Mouse (Mus musculus): Measurements from ENCODE around the gene Psmc3. TPM values are rescaled to one million over a fixed set of nuclear protein-coding genes. Genes with fewer than 3 reads are reported as not detected.

The Psmc3 gene
- total and polyA plus RNA-seq, 3 experiments: 214 to 284 (median 257) TPM

DNA sequence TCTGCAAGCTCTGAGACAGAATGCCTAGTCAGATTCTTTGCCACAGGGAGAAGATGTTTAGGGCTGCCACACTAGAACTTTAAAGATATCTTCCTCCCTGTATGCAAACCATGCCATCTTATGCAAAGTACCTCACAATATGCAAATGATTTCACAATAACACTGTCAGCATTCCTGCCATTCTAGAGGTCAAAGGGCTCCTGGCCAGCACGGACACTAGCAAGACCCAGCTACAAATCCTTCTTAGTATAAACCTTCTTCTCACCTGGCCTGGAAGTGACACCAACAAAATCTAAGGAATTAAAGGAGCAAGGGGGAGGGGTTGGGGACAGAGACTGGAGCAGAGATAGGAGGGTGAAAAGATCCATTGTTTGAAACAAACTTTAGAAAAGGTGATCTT, 18.3 kb downstream of the Psmc3 start:
- in situ Hi-C loops (cut with MboI; ENCODE audit: low pct_ligation_motif_present, low pct_unique_long_range_greater_than_20kb, low sequenced_read_pairs): no loop called here
- H3K27ac ChIP-seq (ENCODE audit: insufficient read depth, low read depth): no peak overlapping the region

DNA sequence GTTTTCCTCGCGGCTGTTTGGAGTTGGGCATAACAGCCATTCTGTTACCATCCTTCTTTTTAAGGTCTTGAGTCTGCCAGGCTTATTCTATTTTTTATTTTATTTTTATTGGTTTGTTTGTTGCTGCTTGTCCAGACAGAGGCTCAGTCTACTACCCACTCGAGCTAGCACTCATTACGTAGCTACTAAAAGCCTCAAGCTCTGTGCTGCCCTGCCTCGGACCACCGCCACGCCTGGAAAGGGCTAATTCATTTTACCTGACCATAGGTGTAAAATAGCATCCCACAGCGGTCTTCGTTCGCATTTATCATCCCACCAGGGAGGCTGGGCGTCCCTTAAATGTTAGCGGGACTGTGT, 24.1 kb downstream of the Psmc3 start:
- Histone ChIP-seq H3K9me3 (replicated peaks; ENCODE audit: low read length) (no peaks in the 10 kb centered on the region), H3K4me3 (replicated peaks in 1 of 3; ENCODE audit: low read depth in 2 of 3, low read length in 2 of 3, poor library complexity in 1 of 3) (no peak overlapping the region), H3K4me1 (ENCODE audit: control insufficient read depth in 1 of 2, insufficient read depth in 2 of 2) (peaks cover 21 to 44% of the 10 kb centered on the region in 2 experiments), H3K9ac (ENCODE audit: insufficient read depth, low read depth) (0 out of 2 replicates have a peak overlapping the region, but pooled peaks have one; percentile 26), H3K27me3 (replicated peaks) (no peaks in the 10 kb centered on the region), H3K36me3 (replicated peaks in 1 of 2; ENCODE audit: control insufficient read depth in 1 of 2, insufficient read depth in 1 of 2, low read length in 1 of 2) (no peaks in the 10 kb centered on the region), H3K4me2 (ENCODE audit: insufficient read depth, low read depth, poor library complexity, severe bottlenecking) (peak overlapping the region; percentile 72), H3K27ac (ENCODE audit: insufficient read depth, low read depth) (no peak overlapping the region), H3K79me2 (replicated peaks; ENCODE audit: control insufficient read depth, extremely low read depth, insufficient read depth, poor library complexity, severe bottlenecking) (no peaks in the 10 kb centered on the region)
- TF ChIP-seq EP300 (IDR thresholded peaks at IDR 0.05; ENCODE audit: low read length): no peak
- TF ChIP-seq MAX (IDR thresholded peaks at IDR 0.05; ENCODE audit: low read length): no peak
- TF ChIP-seq NRF1 (IDR thresholded peaks at IDR 0.05; ENCODE audit: low read depth, low read length): no peak
- no peak for TF ChIP-seq JUND (conservative IDR thresholded peaks at IDR 0.05; ENCODE audit: low read depth, low read length)
- dilution Hi-C loops (cut with MboI; ENCODE audit: extremely low pct_ligation_motif_present, extremely low pct_unique_long_range_greater_than_20kb, low sequenced_read_pairs): no loop called here
- in situ Hi-C loops (cut with MboI; ENCODE audit: low pct_ligation_motif_present, low pct_unique_long_range_greater_than_20kb, low sequenced_read_pairs): no loop called here
- no peak for DNase-seq (ENCODE audit: extremely low read depth)

More for the DNA sequence above, 18.3 kb downstream of the Psmc3 start:
- H3K27me3 ChIP-seq (replicated peaks): no peaks in the 10 kb centered on the region
- H3K4me3 ChIP-seq (replicated peaks in 1 of 3; ENCODE audit: low read depth in 2 of 3, low read length in 2 of 3, poor library complexity in 1 of 3): no peak overlapping the region
- peaks cover 0 to 11% of the 10 kb centered on the region in 2 experiments for H3K36me3 ChIP-seq (replicated peaks in 1 of 2; ENCODE audit: control insufficient read depth in 1 of 2, insufficient read depth in 1 of 2, low read length in 1 of 2)
- dilution Hi-C loops (cut with MboI; ENCODE audit: extremely low pct_ligation_motif_present, extremely low pct_unique_long_range_greater_than_20kb, low sequenced_read_pairs): no loop called here
- no peaks in the 10 kb centered on the region for H3K9me3 ChIP-seq (replicated peaks; ENCODE audit: low read length)
- TF ChIP-seq NRF1 (IDR thresholded peaks at IDR 0.05; ENCODE audit: low read depth, low read length): no peak
- TF ChIP-seq MXI1 (IDR thresholded peaks at IDR 0.05; ENCODE audit: low read depth, low read length): no peak
- 0 out of 2 replicates have a peak, but pooled peaks have one; percentile 17 for TF ChIP-seq MAFK (IDR thresholded peaks at IDR 0.05; ENCODE audit: insufficient replicate concordance, low read length)
- TF ChIP-seq SIN3A (IDR thresholded peaks at IDR 0.05; ENCODE audit: low read length): no peak
- DNase-seq (ENCODE audit: extremely low read depth): no peak
- H3K4me2 ChIP-seq (ENCODE audit: insufficient read depth, low read depth, poor library complexity, severe bottlenecking): no peak overlapping the region
- no peak overlapping the region for H3K9ac ChIP-seq (ENCODE audit: insufficient read depth, low read depth)
- no peaks in the 10 kb centered on the region for H3K79me2 ChIP-seq (replicated peaks; ENCODE audit: control insufficient read depth, extremely low read depth, insufficient read depth, poor library complexity, severe bottlenecking)
- peaks cover 20 to 35% of the 10 kb centered on the region in 2 experiments for H3K4me1 ChIP-seq (ENCODE audit: control insufficient read depth in 1 of 2, insufficient read depth in 2 of 2)

DNA sequence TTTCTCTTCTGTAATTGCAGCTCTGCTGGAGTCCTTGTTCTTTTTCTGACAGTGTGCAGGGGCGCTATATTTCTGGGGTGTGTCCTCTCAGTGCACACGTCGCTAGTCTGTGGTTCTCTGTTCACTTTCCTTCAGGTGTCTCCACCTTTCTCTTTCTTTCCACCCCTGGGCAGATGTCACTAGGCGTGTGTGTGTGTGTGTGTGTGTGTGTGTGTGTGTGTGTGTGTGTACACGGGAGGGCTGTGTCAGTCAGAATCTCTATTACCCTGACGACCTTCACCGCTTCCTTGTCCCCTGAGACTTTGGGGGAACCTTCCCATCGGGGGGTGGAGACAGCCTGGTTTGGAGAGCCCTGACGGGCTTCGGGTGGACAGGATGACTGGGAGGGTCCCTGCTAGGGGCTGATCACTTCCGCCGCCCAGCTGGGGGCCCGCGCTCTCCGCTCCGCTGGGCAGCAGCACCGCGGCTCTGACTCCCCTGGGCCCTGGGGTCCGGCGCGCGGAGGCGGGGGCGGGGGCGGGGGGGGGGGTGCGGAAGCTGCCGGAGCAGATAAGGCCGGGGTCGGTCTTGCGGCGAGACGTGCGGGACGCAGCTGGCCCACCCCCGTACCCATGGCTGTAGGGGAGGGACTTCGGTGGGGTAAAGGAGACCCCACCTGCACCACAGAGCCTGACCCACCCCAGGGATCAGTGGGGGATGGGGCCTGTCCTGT, 24.7 kb downstream of the Psmc3 start:
- Histone ChIP-seq H3K9me3 (replicated peaks; ENCODE audit: low read length) (no peaks in the 10 kb centered on the region), H3K27me3 (replicated peaks) (no peaks in the 10 kb centered on the region), H3K9ac (ENCODE audit: insufficient read depth, low read depth) (peak overlapping the region; percentile 26), H3K4me3 (replicated peaks in 1 of 3; ENCODE audit: low read depth in 2 of 3, low read length in 2 of 3, poor library complexity in 1 of 3) (peak overlapping the region; percentile 17 to 49 (median 45)), H3K79me2 (replicated peaks; ENCODE audit: control insufficient read depth, extremely low read depth, insufficient read depth, poor library complexity, severe bottlenecking) (no peaks in the 10 kb centered on the region), H3K27ac (ENCODE audit: insufficient read depth, low read depth) (no peak overlapping the region), H3K4me1 (ENCODE audit: control insufficient read depth in 1 of 2, insufficient read depth in 2 of 2) (peaks cover 26 to 50% of the 10 kb centered on the region in 2 experiments), H3K36me3 (replicated peaks in 1 of 2; ENCODE audit: control insufficient read depth in 1 of 2, insufficient read depth in 1 of 2, low read length in 1 of 2) (no peaks in the 10 kb centered on the region), H3K4me2 (ENCODE audit: insufficient read depth, low read depth, poor library complexity, severe bottlenecking) (peak overlapping the region; percentile 72)
- dilution Hi-C loops (cut with MboI; ENCODE audit: extremely low pct_ligation_motif_present, extremely low pct_unique_long_range_greater_than_20kb, low sequenced_read_pairs) (no loop called here), in situ Hi-C loops (cut with MboI; ENCODE audit: low pct_ligation_motif_present, low pct_unique_long_range_greater_than_20kb, low sequenced_read_pairs) (no loop called here)
- DNase-seq (ENCODE audit: extremely low read depth): no peak
- TF ChIP-seq ZC3H11A (IDR thresholded peaks at IDR 0.05; ENCODE audit: low read depth, low read length) (no peak), MAZ (IDR thresholded peaks at IDR 0.05; ENCODE audit: low read depth, low read length) (no peak; the same call in 1 of the 2 replicates), ETS1 (conservative IDR thresholded peaks at IDR 0.05; ENCODE audit: low read depth, low read length) (peak; percentile 25; the same call in 1 of the 2 replicates), HCFC1 (IDR thresholded peaks at IDR 0.05; ENCODE audit: low read depth, low read length) (no peak), SIN3A (IDR thresholded peaks at IDR 0.05; ENCODE audit: low read length) (no peak), ZKSCAN1 (IDR thresholded peaks at IDR 0.05; ENCODE audit: borderline replicate concordance, low read depth, low read length) (no peak), GABPA (IDR thresholded peaks at IDR 0.05; ENCODE audit: insufficient replicate concordance, low read depth, low read length) (no peak), POLR2A (IDR thresholded peaks at IDR 0.05; ENCODE audit: low read depth, low read length) (peak; percentile 28; the same call in 1 of the 2 replicates), TBP (conservative IDR thresholded peaks at IDR 0.05; ENCODE audit: low read depth, low read length) (no peak), NRF1 (IDR thresholded peaks at IDR 0.05; ENCODE audit: low read depth, low read length) (0 out of 2 replicates have a peak, but pooled peaks have one; percentile 16)

Data from CH12.LX (cell line).